Mouse (Mus musculus): ENCODE results near the gene Spata22. TPM values are rescaled to one million over a fixed set of nuclear protein-coding genes. Genes with fewer than 3 reads are reported as not detected.

Spata22 gene
- total RNA-seq (2023) = not detected

GRCm38 (mm10) chr11:73329442-73329841, at the start of gene Spata22, which contains the start of the genes Aspa and Gm49340:
TSS of gene Spata22 (plus strand) at chr11:73329741.
TSS of gene Aspa (minus strand) at chr11:73329596.
TSS of gene Gm49340 (plus strand) at chr11:73329741.

GRCm38 (mm10) chr11:73350483-73350882, 20.9 kb downstream of the Spata22 start, which contains the start of gene Olfr20:
TSS of gene Olfr20 (plus strand) at chr11:73350783.

GRCm38 (mm10) chr11:73370946-73371345, 41.4 kb downstream of the Spata22 start, which contains the start of gene Olfr376:
TSS of gene Olfr376 (plus strand) at chr11:73371246.

Other genes with a start within 250 kb of the Spata22 start
- gene Itgae, start 239.2 kb upstream of the Spata22 start, total RNA-seq (2023) = 83.8 TPM
- 1.1 TPM for gene Haspin, start 191.4 kb upstream of the Spata22 start, total RNA-seq (2023)
- 0.34 TPM for gene P2rx5, start 169.3 kb upstream of the Spata22 start, total RNA-seq (2023)
- 46.6 TPM for gene Emc6, start 152.7 kb upstream of the Spata22 start, total RNA-seq (2023)
- gene Tax1bp3, start 152.7 kb upstream of the Spata22 start, total RNA-seq (2023) = 14.5 TPM
- gene Ctns, start 130.7 kb upstream of the Spata22 start, total RNA-seq (2023) = 21.4 TPM
- 5.4 TPM for gene Shpk, start 130.3 kb upstream of the Spata22 start, total RNA-seq (2023)
- not detected for gene Trpv1, start 95.4 kb upstream of the Spata22 start, total RNA-seq (2023)
- gene Trpv3, start 62.4 kb upstream of the Spata22 start, total RNA-seq (2023) = not detected
- gene Aspa, start 145 bp upstream of the Spata22 start, total RNA-seq (2023) = 0.15 TPM
- not detected for gene Gm49340, start within 50 bp of the Spata22 start, total RNA-seq (2023)
- not detected for gene Olfr20, start 21.0 kb downstream of the Spata22 start, total RNA-seq (2023)
- gene Olfr376, start 41.5 kb downstream of the Spata22 start, total RNA-seq (2023) = not detected
- gene Olfr1, start 69.9 kb downstream of the Spata22 start, total RNA-seq (2023) = not detected
- not detected for gene Olfr378, start 98.7 kb downstream of the Spata22 start, total RNA-seq (2023)
- not detected for gene Olfr380, start 127.8 kb downstream of the Spata22 start, total RNA-seq (2023)
- gene Olfr381, start 161.9 kb downstream of the Spata22 start, total RNA-seq (2023) = not detected
- not detected for gene Olfr382, start 187.5 kb downstream of the Spata22 start, total RNA-seq (2023)